Mouse (Mus musculus) thymus, postnatal 10 days (tissue): ENCODE data around the gene Tmem52.

Source experiments
- DNase-seq, 2 experiments: peaks; one replicate each; pipeline ENCODE4 v3.0.0; 2021; ENCODE audit warnings: low spot score in 2 of 2

The Tmem52 gene

GRCm38 (mm10) chr4:155508614-155509013 is 39.7 kb downstream of the Tmem52 start:
- no peak for DNase-seq

GRCm38 (mm10) chr4:155510981-155511380 is 42.1 kb downstream of the Tmem52 start:
- no peak for DNase-seq

GRCm38 (mm10) chr4:155514810-155515209 is 45.9 kb downstream of the Tmem52 start:
- DNase-seq, result no peak

- no peak for DNase-seq
Measured at GRCm38 (mm10) chr4:155517948-155518517, 49.1 kb downstream of the Tmem52 start.
